Mouse (Mus musculus): Measurements from ENCODE around the gene H2afv. TPM values are rescaled to one million over a fixed set of nuclear protein-coding genes. Genes with fewer than 3 reads are reported as not detected.

Gene H2afv
- total RNA-seq, 2 experiments from 2014 or later, result 36.3 to 45.4 TPM

GRCm38 (mm10) chr11:6390376-6391053 lies 53.7 kb downstream of the H2afv start:
- no peak for DNase-seq (ENCODE audit: low spot score in 2 of 2)

GRCm38 (mm10) chr11:6389483-6389921 lies 54.7 kb downstream of the H2afv start:
- no peak for DNase-seq (ENCODE audit: low spot score in 2 of 2)

- peak; percentile 92 to 96 for DNase-seq (ENCODE audit: low spot score in 2 of 2)
Observed at GRCm38 (mm10) chr11:6388726-6389413, 55.4 kb downstream of the H2afv start, which contains the start of gene Zmiz2. Zmiz2 (plus strand) TSS chr11:6389074.

GRCm38 (mm10) chr11:6388126-6388725 lies 56.0 kb downstream of the H2afv start:
- no peak for DNase-seq (ENCODE audit: low spot score in 2 of 2)

- DNase-seq (ENCODE audit: low spot score in 2 of 2), result no peak
Observed at GRCm38 (mm10) chr11:6380916-6381315, 63.3 kb downstream of the H2afv start.

Small RNA genes within 50 kb of the gene (microRNA-seq; reads per million reads assigned to microRNA genes)
- gene Gm22123, result 0 to 0.25 reads per million in 2 experiments
- gene Mir7651, result 0 reads per million in 2 experiments

Other genes with a start within 250 kb of the H2afv start
- gene A730071L15Rik, start 244.4 kb downstream of the H2afv start, total RNA-seq (2021), result not detected
- 100 to 1,000 TPM; 118 to 121 TPM for gene Nudcd3, start 244.0 kb downstream of the H2afv start, total RNA-seq (2021)
- gene Npc1l1, start 214.3 kb downstream of the H2afv start, total RNA-seq (2021), result under 1 TPM; 0.20 to 0.32 TPM
- gene Ddx56, start 176.7 kb downstream of the H2afv start, total RNA-seq (2021), result 10 to 100 TPM; 42.2 to 46.8 TPM
- gene Tmed4, start 169.6 kb downstream of the H2afv start, total RNA-seq (2021), result 100 to 1,000 TPM; 109 to 114 TPM
- 100 to 1,000 TPM; 212 to 218 TPM for gene Ogdh, start 152.8 kb downstream of the H2afv start, total RNA-seq (2021)
- gene Zmiz2, start 55.4 kb downstream of the H2afv start, total RNA-seq (2021), result 100 to 1,000 TPM; 169 to 174 TPM
- gene Ppia, start 29.0 kb downstream of the H2afv start, total RNA-seq (2021), result 1,000 to 10,000 TPM; 1,682 to 1,687 TPM
- gene Purb, start 31.5 kb upstream of the H2afv start, total RNA-seq (2021), result 100 to 1,000 TPM; 229 to 239 TPM
- gene Myo1g, start 76.5 kb upstream of the H2afv start, total RNA-seq (2021), result under 1 TPM; 0.43 to 0.57 TPM
- 10 to 100 TPM; 53.5 to 54.1 TPM for gene Ccm2, start 102.4 kb upstream of the H2afv start, total RNA-seq (2021)
- 10 to 100 TPM; 37.5 to 38.6 TPM for gene Nacad, start 161.6 kb upstream of the H2afv start, total RNA-seq (2021)
- gene Tbrg4, start 181.6 kb upstream of the H2afv start, total RNA-seq (2021), result 10 to 100 TPM; 42.6 to 46.8 TPM
- gene Wap, start 194.2 kb upstream of the H2afv start, total RNA-seq (2021), result not detected
- gene Ramp3, start 214.1 kb upstream of the H2afv start, total RNA-seq (2021), result 1 to 10 TPM; 6.6 to 7.3 TPM